Mouse (Mus musculus): ENCODE results near the gene Bsph2. TPM values are rescaled to one million over a fixed set of nuclear protein-coding genes. Genes with fewer than 3 reads are reported as not detected.

Bsph2 gene
- polyA plus RNA-seq (2014; fragmentation: Illumina TruSeq; extraction: RNeasy Lipid Tissue Mini Kit (QIAGEN cat#74804); ENCODE audit: low read depth, low replicate concordance) = not detected

GRCm38 (mm10) chr7:13570967-13571366 lies at the start of gene Bsph2:
Gene Bsph2, minus strand, starts transcription at chr7:13571067.

Other genes with a start within 250 kb of the Bsph2 start
- not detected for gene Pla2g4c, start 246.4 kb downstream of the Bsph2 start, polyA plus RNA-seq (2014; fragmentation: Illumina TruSeq; extraction: RNeasy Lipid Tissue Mini Kit (QIAGEN cat#74804); ENCODE audit: low read depth, low replicate concordance)
- not detected for gene Cabp5, start 172.9 kb downstream of the Bsph2 start, polyA plus RNA-seq (2014; fragmentation: Illumina TruSeq; extraction: RNeasy Lipid Tissue Mini Kit (QIAGEN cat#74804); ENCODE audit: low read depth, low replicate concordance)
- gene Bsph1, start 120.2 kb downstream of the Bsph2 start, polyA plus RNA-seq (2014; fragmentation: Illumina TruSeq; extraction: RNeasy Lipid Tissue Mini Kit (QIAGEN cat#74804); ENCODE audit: low read depth, low replicate concordance) = not detected
- gene Sult2a5, start 52.9 kb upstream of the Bsph2 start, polyA plus RNA-seq (2014; fragmentation: Illumina TruSeq; extraction: RNeasy Lipid Tissue Mini Kit (QIAGEN cat#74804); ENCODE audit: low read depth, low replicate concordance) = 28.3 TPM
- gene Sult2a2, start 162.4 kb upstream of the Bsph2 start, polyA plus RNA-seq (2014; fragmentation: Illumina TruSeq; extraction: RNeasy Lipid Tissue Mini Kit (QIAGEN cat#74804); ENCODE audit: low read depth, low replicate concordance) = 1,854 TPM

Measured in liver, adult 10 weeks (tissue).